Mouse (Mus musculus): ENCODE data around the gene Plce1. TPM values are rescaled to one million over a fixed set of nuclear protein-coding genes. Genes with fewer than 3 reads are reported as not detected.

The Plce1 gene
- total and polyA plus RNA-seq, 3 experiments = not detected

- Histone ChIP-seq H3K36me3 (ENCODE audit: control insufficient read depth in 1 of 2, insufficient read depth in 2 of 2, low read length in 2 of 2) (no peaks in the 10 kb centered on the region), H3K9ac (ENCODE audit: control insufficient read depth, low read depth, low read length, poor library complexity, severe bottlenecking) (no peak overlapping the region), H3K9me3 (replicated peaks; ENCODE audit: insufficient read depth, low read length) (no peaks in the 10 kb centered on the region), H3K27me3 (ENCODE audit: control insufficient read depth in 1 of 2, insufficient read depth in 2 of 2, low read length in 2 of 2) (no peaks in the 10 kb centered on the region), H3K27ac (ENCODE audit: control insufficient read depth, low read depth, low read length) (no peak overlapping the region), H3K4me1 (ENCODE audit: control insufficient read depth in 1 of 2, insufficient read depth in 2 of 2, low read length in 2 of 2) (no peaks in the 10 kb centered on the region), H3K4me3 (ENCODE audit: control insufficient read depth in 1 of 2, insufficient read depth in 1 of 2, low read depth in 2 of 2, low read length in 2 of 2) (no peak overlapping the region), H3K79me2 (ENCODE audit: control insufficient read depth, insufficient read depth, low read length, poor library complexity) (no peaks in the 10 kb centered on the region)
- DNase-seq (ENCODE audit: low read depth, low spot score) = no peak
- TF ChIP-seq SMC3 (IDR thresholded peaks at IDR 0.05; ENCODE audit: low read depth, low read length) (no peak), CHD2 (IDR thresholded peaks at IDR 0.05; ENCODE audit: low read length) (no peak), MEF2A (IDR thresholded peaks at IDR 0.05; ENCODE audit: extremely low read depth, insufficient replicate concordance, low read depth, low read length, poor library complexity, severe bottlenecking) (no peak), EP300 (IDR thresholded peaks at IDR 0.05; ENCODE audit: low read depth in 1 of 2, low read length in 2 of 2) (no peak), CTCF (IDR thresholded peaks at IDR 0.05 in 2 of 3, conservative IDR thresholded peaks at IDR 0.05 in 1 of 3; ENCODE audit: control insufficient read depth in 1 of 3, insufficient read depth in 1 of 3, low read depth in 2 of 3, low read length in 3 of 3, poor library complexity in 1 of 3, severe bottlenecking in 1 of 3) (no peak)
Observed at GRCm38 (mm10) chr19:38479473-38479872, 1.4 kb upstream of the Plce1 start.

DNA sequence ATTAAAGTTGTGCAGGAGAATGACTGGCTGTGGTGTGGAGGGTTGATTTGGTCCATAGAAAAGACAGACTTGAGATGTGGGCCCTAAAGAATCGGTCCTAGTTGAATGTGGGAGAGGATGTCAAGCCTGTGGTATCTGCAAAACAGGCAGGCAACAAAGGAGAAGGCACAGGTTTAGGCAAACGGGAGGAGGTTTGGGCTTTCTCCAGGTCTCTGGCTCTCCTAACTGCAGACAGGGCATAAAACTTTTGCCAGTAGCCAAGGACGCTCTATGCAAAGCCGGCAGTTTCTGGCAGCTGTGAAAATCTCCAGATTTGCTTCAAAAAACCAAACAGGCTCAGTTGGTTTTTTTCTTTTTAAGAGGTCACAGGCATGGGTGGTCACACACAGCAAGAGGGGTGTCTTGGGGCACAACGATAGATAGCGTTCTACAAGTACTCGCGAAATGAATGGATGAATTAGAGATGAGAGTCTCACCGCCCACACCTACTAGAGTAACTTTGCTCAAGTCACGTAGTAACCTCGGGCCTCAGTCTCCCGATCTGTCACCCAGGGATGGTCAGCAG lies 671 bp upstream of the Plce1 start:
- Histone ChIP-seq H3K79me2 (ENCODE audit: control insufficient read depth, insufficient read depth, low read length, poor library complexity) (no peaks in the 10 kb centered on the region), H3K27me3 (ENCODE audit: control insufficient read depth in 1 of 2, insufficient read depth in 2 of 2, low read length in 2 of 2) (no peaks in the 10 kb centered on the region), H3K4me1 (ENCODE audit: control insufficient read depth in 1 of 2, insufficient read depth in 2 of 2, low read length in 2 of 2) (no peaks in the 10 kb centered on the region), H3K36me3 (ENCODE audit: control insufficient read depth in 1 of 2, insufficient read depth in 2 of 2, low read length in 2 of 2) (no peaks in the 10 kb centered on the region), H3K9ac (ENCODE audit: control insufficient read depth, low read depth, low read length, poor library complexity, severe bottlenecking) (no peak overlapping the region), H3K9me3 (replicated peaks; ENCODE audit: insufficient read depth, low read length) (no peaks in the 10 kb centered on the region), H3K27ac (ENCODE audit: control insufficient read depth, low read depth, low read length) (no peak overlapping the region), H3K4me3 (ENCODE audit: control insufficient read depth in 1 of 2, insufficient read depth in 1 of 2, low read depth in 2 of 2, low read length in 2 of 2) (no peak overlapping the region)
- DNase-seq (ENCODE audit: low read depth, low spot score) = no peak
- TF ChIP-seq ZMIZ1 (IDR thresholded peaks at IDR 0.05; ENCODE audit: low read depth, low read length) (no peak), E2F4 (IDR thresholded peaks at IDR 0.05; ENCODE audit: borderline replicate concordance, low read depth, low read length) (no peak), SMC3 (IDR thresholded peaks at IDR 0.05; ENCODE audit: low read depth, low read length) (no peak), HCFC1 (IDR thresholded peaks at IDR 0.05; ENCODE audit: low read depth, low read length) (no peak), ZNF384 (IDR thresholded peaks at IDR 0.05; ENCODE audit: low read depth, low read length) (no peak), POLR2A (IDR thresholded peaks at IDR 0.05; ENCODE audit: control insufficient read depth in 1 of 2, insufficient read depth in 1 of 2, low read depth in 1 of 2, low read length in 2 of 2, poor library complexity in 1 of 2) (no peak), CHD2 (IDR thresholded peaks at IDR 0.05; ENCODE audit: low read length) (no peak), GATA1 (IDR thresholded peaks at IDR 0.05; ENCODE audit: low read depth, low read length) (no peak)

DNA sequence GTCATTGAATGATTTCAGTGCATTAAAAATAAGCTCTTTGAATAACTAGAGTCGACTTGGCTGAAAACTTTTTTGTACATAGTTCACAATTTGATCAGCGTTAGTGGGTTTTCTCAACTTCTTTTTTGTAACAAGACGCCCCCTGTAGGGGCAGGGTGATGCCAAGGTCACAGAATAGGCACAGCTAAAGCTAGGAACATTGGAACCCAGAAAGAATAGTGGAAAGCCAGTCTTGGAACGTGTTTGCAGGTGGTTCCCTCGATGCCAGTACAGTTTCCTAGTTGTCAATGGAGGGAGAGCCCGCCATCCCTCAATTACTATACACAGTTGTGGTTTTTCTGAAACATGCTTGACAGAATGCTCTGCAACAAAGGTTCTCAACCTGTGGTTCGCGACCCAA lies 997 bp downstream of the Plce1 start:
- TF ChIP-seq MYC (IDR thresholded peaks at IDR 0.05; ENCODE audit: low read depth, low read length) (no peak), TBP (IDR thresholded peaks at IDR 0.05; ENCODE audit: low read depth, low read length) (no peak), MAFK (IDR thresholded peaks at IDR 0.05; ENCODE audit: borderline replicate concordance, low read depth, low read length) (no peak), MXI1 (IDR thresholded peaks at IDR 0.05; ENCODE audit: low read depth, low read length) (no peak), GATA1 (IDR thresholded peaks at IDR 0.05; ENCODE audit: low read depth, low read length) (no peak), KAT2A (conservative IDR thresholded peaks at IDR 0.05; ENCODE audit: low read depth, low read length) (no peak), POLR2AphosphoS2 (IDR thresholded peaks at IDR 0.05; ENCODE audit: low read length) (no peak), NRF1 (IDR thresholded peaks at IDR 0.05; ENCODE audit: insufficient read depth, low read depth, low read length, poor library complexity, severe bottlenecking) (no peak), RAD21 (IDR thresholded peaks at IDR 0.05; ENCODE audit: low read depth, low read length) (no peak), TAL1 (IDR thresholded peaks at IDR 0.05; ENCODE audit: low read length) (no peak), E2F4 (IDR thresholded peaks at IDR 0.05; ENCODE audit: borderline replicate concordance, low read depth, low read length) (no peak), MEF2A (IDR thresholded peaks at IDR 0.05; ENCODE audit: extremely low read depth, insufficient replicate concordance, low read depth, low read length, poor library complexity, severe bottlenecking) (no peak), USF2 (IDR thresholded peaks at IDR 0.05; ENCODE audit: borderline replicate concordance in 1 of 2, insufficient read depth in 1 of 2, low read depth in 1 of 2, low read length in 2 of 2) (no peak), USF1 (IDR thresholded peaks at IDR 0.05; ENCODE audit: low read depth, low read length) (no peak), RCOR1 (IDR thresholded peaks at IDR 0.05; ENCODE audit: low read depth, low read length) (no peak), POLR2A (IDR thresholded peaks at IDR 0.05; ENCODE audit: control insufficient read depth in 1 of 2, insufficient read depth in 1 of 2, low read depth in 1 of 2, low read length in 2 of 2, poor library complexity in 1 of 2) (no peak)
- no peak overlapping the region for H3K9ac ChIP-seq (ENCODE audit: control insufficient read depth, low read depth, low read length, poor library complexity, severe bottlenecking)
- no peak for DNase-seq (ENCODE audit: low read depth, low spot score)
- H3K9me3 ChIP-seq (replicated peaks; ENCODE audit: insufficient read depth, low read length) = no peaks in the 10 kb centered on the region
- H3K4me1 ChIP-seq (ENCODE audit: control insufficient read depth in 1 of 2, insufficient read depth in 2 of 2, low read length in 2 of 2) = no peaks in the 10 kb centered on the region
- no peaks in the 10 kb centered on the region for H3K79me2 ChIP-seq (ENCODE audit: control insufficient read depth, insufficient read depth, low read length, poor library complexity)
- H3K27me3 ChIP-seq (ENCODE audit: control insufficient read depth in 1 of 2, insufficient read depth in 2 of 2, low read length in 2 of 2) = no peaks in the 10 kb centered on the region
- H3K36me3 ChIP-seq (ENCODE audit: control insufficient read depth in 1 of 2, insufficient read depth in 2 of 2, low read length in 2 of 2) = no peaks in the 10 kb centered on the region
- H3K27ac ChIP-seq (ENCODE audit: control insufficient read depth, low read depth, low read length) = no peak overlapping the region
- H3K4me3 ChIP-seq (ENCODE audit: control insufficient read depth in 1 of 2, insufficient read depth in 1 of 2, low read depth in 2 of 2, low read length in 2 of 2) = no peak overlapping the region
